11 mouse cellular contexts compared by ENCODE assay signal in the genomic region with DNA sequence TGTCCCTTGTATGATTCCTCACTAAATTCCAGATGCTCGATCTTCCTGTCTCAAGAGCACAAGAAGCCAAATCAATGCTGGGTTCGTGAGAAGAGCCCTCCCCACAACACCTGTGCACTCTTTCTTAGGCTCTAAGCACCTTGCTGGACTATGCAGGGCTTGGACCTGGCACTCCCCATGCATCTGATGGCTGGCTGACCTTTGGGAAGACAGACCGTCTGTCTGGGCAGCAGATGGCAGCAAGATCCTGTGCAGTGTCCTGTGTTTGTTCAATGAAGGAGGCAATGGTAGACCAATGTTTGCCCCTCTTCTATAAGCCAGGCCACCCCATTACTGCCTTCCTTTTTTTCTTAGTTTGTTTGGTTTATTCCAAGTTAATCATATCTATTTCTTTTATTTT. TPM values are rescaled to one million over a fixed set of nuclear protein-coding genes. Genes with fewer than 3 reads are reported as not detected.
DNase-seq lines count a peak whose midpoint lies in the region; ATAC-seq and TF ChIP-seq lines count a peak whose summit lies in the region.
"Had no signal": no experiment of that assay in that cellular context is flagged by ENCODE, and none has a peak within 500 bp of the region (broad histone marks: within the 10 kb centered on the region; RNA-seq: fewer than 3 reads in every experiment).

No protein-coding gene starts in this region.

- whole genome bisulfite sequencing in midbrain, postnatal 0 days: 74% methylated on average over 3 of the region's 3 CpGs
- WGBS in midbrain, embryonic 14.5 days: 61% methylated on average over 3 of the region's 3 CpGs
- 53% methylated on average over 3 of the region's 3 CpGs for WGBS in stomach, postnatal 0 days

- no peak overlapping the region for H3K4me2 ChIP-seq in midbrain, postnatal 0 days (ENCODE audit: low read depth, low read length, poor library complexity, severe bottlenecking)
- no peak overlapping the region for H3K4me2 ChIP-seq in midbrain, embryonic 14.5 days (ENCODE audit: low read length)
- no peak overlapping the region for H3K4me2 ChIP-seq in stomach, postnatal 0 days (replicated peaks; ENCODE audit: low read depth)
- H3K4me2 ChIP-seq: embryonic facial prominence, embryonic 15.5 days; limb, embryonic 12.5 days had no signal

- no peak overlapping the region for H3K9ac ChIP-seq in midbrain, postnatal 0 days (replicated peaks; ENCODE audit: low read length, poor library complexity, severe bottlenecking)
- no peak overlapping the region for H3K9ac ChIP-seq in midbrain, embryonic 14.5 days (replicated peaks; ENCODE audit: low read length)
- H3K9ac ChIP-seq in stomach, postnatal 0 days (ENCODE audit: low read length): no peak overlapping the region
- H3K9ac ChIP-seq: embryonic facial prominence, embryonic 15.5 days; limb, embryonic 12.5 days had no signal

- TF ChIP-seq CTCF in midbrain, postnatal 0 days (IDR thresholded peaks at IDR 0.05): peak; percentile 43
- peak; percentile 40 for TF ChIP-seq CTCF in stomach, postnatal 0 days (IDR thresholded peaks at IDR 0.05; ENCODE audit: low read depth)

- H3K4me1 ChIP-seq in midbrain, postnatal 0 days (ENCODE audit: insufficient read depth, low read length): no peaks in the 10 kb centered on the region
- no peaks in the 10 kb centered on the region for H3K4me1 ChIP-seq in midbrain, embryonic 14.5 days (ENCODE audit: control insufficient read depth, insufficient read depth, low read length)
- no peaks in the 10 kb centered on the region for H3K4me1 ChIP-seq in stomach, postnatal 0 days (replicated peaks; ENCODE audit: control insufficient read depth, insufficient read depth)
- H3K4me1 ChIP-seq: embryonic facial prominence, embryonic 15.5 days; limb, embryonic 12.5 days had no signal

- DNase-seq in kidney, adult 9 months: peak; percentile 17
- no peak for DNase-seq in kidney, adult 11 months
- no peak for DNase-seq in midbrain, postnatal 0 days (ENCODE audit: low spot score)
- no peak for DNase-seq in midbrain, embryonic 14.5 days
- peak; percentile 16 for DNase-seq in cerebellum, adult 9-11 months
- no peak for DNase-seq in stomach, postnatal 0 days (ENCODE audit: low spot score)
- no peak for DNase-seq in urinary bladder, postnatal 14 days (ENCODE audit: low spot score)
- DNase-seq: thymus, postnatal 36 days had no signal

- H3K27ac ChIP-seq in midbrain, postnatal 0 days (ENCODE audit: low read depth, low read length): no peak overlapping the region
- H3K27ac ChIP-seq in midbrain, embryonic 14.5 days (replicated peaks; ENCODE audit: low read depth, low read length): no peak overlapping the region
- no peak overlapping the region for H3K27ac ChIP-seq in stomach, postnatal 0 days (replicated peaks)
- H3K27ac ChIP-seq: embryonic facial prominence, embryonic 15.5 days; limb, embryonic 12.5 days had no signal

- H3K36me3 ChIP-seq in midbrain, postnatal 0 days (ENCODE audit: insufficient read depth, low read length): no peaks in the 10 kb centered on the region
- no peaks in the 10 kb centered on the region for H3K36me3 ChIP-seq in midbrain, embryonic 14.5 days (ENCODE audit: control insufficient read depth, insufficient read depth, low read length)
- H3K36me3 ChIP-seq in stomach, postnatal 0 days (ENCODE audit: control insufficient read depth, insufficient read depth, low read length): no peaks in the 10 kb centered on the region
- H3K36me3 ChIP-seq: embryonic facial prominence, embryonic 15.5 days; limb, embryonic 12.5 days had no signal

- H3K9me3 ChIP-seq in midbrain, postnatal 0 days (ENCODE audit: low read length): no peaks in the 10 kb centered on the region
- no peaks in the 10 kb centered on the region for H3K9me3 ChIP-seq in midbrain, embryonic 14.5 days (ENCODE audit: control insufficient read depth, low read length)
- H3K9me3 ChIP-seq in stomach, postnatal 0 days (ENCODE audit: control insufficient read depth, low read length): no peaks in the 10 kb centered on the region
- H3K9me3 ChIP-seq: embryonic facial prominence, embryonic 15.5 days; limb, embryonic 12.5 days had no signal

- no peaks in the 10 kb centered on the region for H3K27me3 ChIP-seq in midbrain, postnatal 0 days (ENCODE audit: insufficient read depth, low read length)
- H3K27me3 ChIP-seq in midbrain, embryonic 14.5 days (ENCODE audit: control insufficient read depth, insufficient read depth, low read length): no peaks in the 10 kb centered on the region
- H3K27me3 ChIP-seq in stomach, postnatal 0 days (ENCODE audit: control insufficient read depth, insufficient read depth, low read length): no peaks in the 10 kb centered on the region
- H3K27me3 ChIP-seq: embryonic facial prominence, embryonic 15.5 days had no signal

- TF ChIP-seq EP300 in stomach, postnatal 0 days (optimal IDR thresholded peaks at IDR 0.05): no peak

- no peak overlapping the region for H3K4me3 ChIP-seq in midbrain, postnatal 0 days (ENCODE audit: low read depth, low read length)
- H3K4me3 ChIP-seq in midbrain, embryonic 14.5 days (replicated peaks; ENCODE audit: low read depth, low read length): no peak overlapping the region
- no peak overlapping the region for H3K4me3 ChIP-seq in stomach, postnatal 0 days (ENCODE audit: low read depth, low read length)
- H3K4me3 ChIP-seq: embryonic facial prominence, embryonic 15.5 days; limb, embryonic 12.5 days; megakaryocyte, embryonic 14.5 days had no signal

- no peak for ATAC-seq in midbrain, postnatal 0 days (ENCODE audit: low FRiP score)
- ATAC-seq in midbrain, embryonic 14.5 days (ENCODE audit: low FRiP score, low TSS enrichment): no peak
- no peak for ATAC-seq in stomach, postnatal 0 days (ENCODE audit: low FRiP score, low TSS enrichment)

RNA-seq across cellular contexts. Expression of a gene that starts 32.7 kb away (rescaled TPM):
- 1.0 and 1.1 TPM in 2 replicates for total RNA-seq in midbrain, postnatal 0 days (2014; rRNA removed)
- 1.4 and 1.7 TPM in 2 replicates for polyA plus RNA-seq in midbrain, postnatal 0 days (2015; fragmentation: Nextera tagmentation; extraction: Ambion mirVana)
- 0.58 and 0.86 TPM in 2 replicates for polyA plus RNA-seq in midbrain, embryonic 14.5 days (2014; fragmentation: Nextera tagmentation; extraction: Ambion mirVana)
- polyA plus RNA-seq in stomach, postnatal 0 days (2015; fragmentation: Nextera tagmentation; extraction: Ambion mirVana): 0.79 and 1.5 TPM in 2 replicates

Comparison
In these comparisons a context has a peak if more than half of its experiments do, and no peak if none do; other contexts are left out.
1. DNase-seq: peak in kidney, adult 9 months (single experiment) and cerebellum, adult 9-11 months (single experiment); none in kidney, adult 11 months (single experiment), midbrain, postnatal 0 days (single experiment), midbrain, embryonic 14.5 days (single experiment), stomach, postnatal 0 days (single experiment) and urinary bladder, postnatal 14 days (single experiment).